Mouse (Mus musculus) erythroblast, embryonic 14.5 days (primary cell): ENCODE measurements at regions not wholly inside any gene's neighbourhood (a gene's known extent, or its start where the extent isn't known, plus 50 kb on each side); places are given as distances from the start of the nearest gene placed in this dataset.

Source experiments
- H3K27me3 ChIP-seq: 2 replicates; pipeline ENCODE4 v1.6.1; 2012; ENCODE audit warnings: inconsistent platforms; ENCODE audit not compliant: control insufficient read depth
- H3K36me3 ChIP-seq: 2 replicates; pipeline ENCODE4 v1.6.1; 2012; ENCODE audit warnings: mild to moderate bottlenecking, inconsistent platforms; ENCODE audit not compliant: control insufficient read depth
- H3K4me1 ChIP-seq: 2 replicates; pipeline ENCODE4 v1.6.1; 2012; ENCODE audit warnings: inconsistent platforms; ENCODE audit not compliant: control insufficient read depth
- H3K4me3 ChIP-seq: replicated peaks from 2 replicates; pipeline ENCODE3; 2012; ENCODE audit warnings: moderate library complexity, mild to moderate bottlenecking, inconsistent platforms
- H3K9me3 ChIP-seq: 2 replicates; pipeline ENCODE4 v1.6.1; 2012; ENCODE audit warnings: low read length, inconsistent platforms, mixed read lengths; ENCODE audit not compliant: control insufficient read depth
- GATA1 ChIP-seq: IDR thresholded peaks from 2 replicates; pipeline ENCODE4 v1.6.1; 2012; ENCODE audit warnings: low read length, inconsistent platforms, mixed read lengths
- TAL1 ChIP-seq: IDR thresholded peaks from 3 replicates; pipeline ENCODE4 v1.6.1; 2012; ENCODE audit warnings: low read length, inconsistent platforms, mixed read lengths

GRCm38 (mm10) chr3:130935302-130935925, 174.9 kb upstream of the Lef1 start:
- peaks cover under 1% of the 10 kb centered on the region; the same call in 1 of the 2 replicates for H3K9me3 ChIP-seq
- H3K4me1 ChIP-seq, result no peaks in the 10 kb centered on the region
- TF ChIP-seq TAL1 (no peak), GATA1 (no peak)
- no peak overlapping the region for H3K4me3 ChIP-seq
- no peaks in the 10 kb centered on the region for H3K36me3 ChIP-seq
- no peaks in the 10 kb centered on the region for H3K27me3 ChIP-seq

DNA sequence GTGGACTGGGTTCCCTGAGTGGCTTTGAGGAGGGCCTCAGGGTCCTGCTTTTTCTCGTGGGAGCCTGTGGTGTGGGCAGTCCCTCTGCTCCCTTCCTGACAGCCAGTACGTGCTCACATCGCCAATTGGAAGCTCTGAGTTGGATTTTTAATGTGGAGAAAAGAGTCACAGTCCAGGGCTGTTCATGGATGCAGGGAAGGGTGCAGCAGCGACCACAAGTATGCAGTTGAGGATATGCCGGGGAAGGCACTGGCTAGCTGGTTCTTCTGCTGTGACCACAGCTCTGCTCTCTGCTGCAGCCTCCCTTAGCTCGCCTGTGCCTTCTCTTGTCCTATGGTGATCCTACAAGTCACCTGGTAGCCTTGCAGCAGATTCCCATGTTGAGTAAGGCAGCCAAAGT, 177.5 kb upstream of the Lef1 start:
- no peaks in the 10 kb centered on the region for H3K27me3 ChIP-seq
- H3K9me3 ChIP-seq, result peaks cover 13% of the 10 kb centered on the region; the same call in 1 of the 2 replicates

GRCm38 (mm10) chr3:130932226-130932625, 178.0 kb upstream of the Lef1 start:
- Histone ChIP-seq H3K4me3 (no peak overlapping the region), H3K9me3 (peaks cover 13% of the 10 kb centered on the region; the same call in 1 of the 2 replicates), H3K4me1 (no peaks in the 10 kb centered on the region), H3K27me3 (no peaks in the 10 kb centered on the region), H3K36me3 (no peaks in the 10 kb centered on the region)
- TF ChIP-seq TAL1, result no peak
- TF ChIP-seq GATA1, result no peak

More for the DNA sequence above, 177.5 kb upstream of the Lef1 start:
- Histone ChIP-seq H3K4me1 (no peaks in the 10 kb centered on the region), H3K4me3 (no peak overlapping the region), H3K36me3 (no peaks in the 10 kb centered on the region)
- TF ChIP-seq GATA1, result no peak
- no peak for TF ChIP-seq TAL1

DNA sequence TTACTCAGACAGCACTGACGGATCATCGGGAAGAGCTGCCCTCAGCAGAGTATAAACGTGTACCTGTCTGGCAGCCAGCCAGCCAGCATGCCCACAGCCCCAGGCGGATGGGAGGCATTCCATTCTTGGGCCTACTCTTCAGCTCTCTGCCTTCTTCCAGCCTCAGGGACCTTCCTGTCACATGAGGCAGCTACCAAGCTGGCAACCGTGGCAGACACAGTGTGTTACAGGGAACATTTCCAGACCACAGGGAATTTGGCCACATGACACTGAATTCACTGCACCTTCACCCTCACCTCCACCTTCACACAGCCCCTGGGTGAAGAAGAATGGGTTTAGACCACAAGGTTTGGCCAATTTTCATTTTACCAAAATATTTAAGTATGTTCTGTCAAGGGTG, 185.3 kb upstream of the Lef1 start:
- no peak overlapping the region for H3K4me3 ChIP-seq
- no peak for TF ChIP-seq TAL1
- TF ChIP-seq GATA1, result no peak
- peaks cover 2% of the 10 kb centered on the region; the same call in 1 of the 2 replicates for H3K27me3 ChIP-seq
- H3K4me1 ChIP-seq, result no peaks in the 10 kb centered on the region
- H3K36me3 ChIP-seq, result no peaks in the 10 kb centered on the region
- H3K9me3 ChIP-seq, result peaks cover 17% of the 10 kb centered on the region; the same call in 1 of the 2 replicates

GRCm38 (mm10) chr3:130923615-130923958, 186.7 kb upstream of the Lef1 start:
- Histone ChIP-seq H3K27me3 (peaks cover 2% of the 10 kb centered on the region; the same call in 1 of the 2 replicates), H3K4me3 (no peak overlapping the region), H3K36me3 (no peaks in the 10 kb centered on the region), H3K4me1 (no peaks in the 10 kb centered on the region), H3K9me3 (peaks cover 8% of the 10 kb centered on the region; the same call in 1 of the 2 replicates)
- TF ChIP-seq TAL1 (no peak), GATA1 (no peak)

DNA sequence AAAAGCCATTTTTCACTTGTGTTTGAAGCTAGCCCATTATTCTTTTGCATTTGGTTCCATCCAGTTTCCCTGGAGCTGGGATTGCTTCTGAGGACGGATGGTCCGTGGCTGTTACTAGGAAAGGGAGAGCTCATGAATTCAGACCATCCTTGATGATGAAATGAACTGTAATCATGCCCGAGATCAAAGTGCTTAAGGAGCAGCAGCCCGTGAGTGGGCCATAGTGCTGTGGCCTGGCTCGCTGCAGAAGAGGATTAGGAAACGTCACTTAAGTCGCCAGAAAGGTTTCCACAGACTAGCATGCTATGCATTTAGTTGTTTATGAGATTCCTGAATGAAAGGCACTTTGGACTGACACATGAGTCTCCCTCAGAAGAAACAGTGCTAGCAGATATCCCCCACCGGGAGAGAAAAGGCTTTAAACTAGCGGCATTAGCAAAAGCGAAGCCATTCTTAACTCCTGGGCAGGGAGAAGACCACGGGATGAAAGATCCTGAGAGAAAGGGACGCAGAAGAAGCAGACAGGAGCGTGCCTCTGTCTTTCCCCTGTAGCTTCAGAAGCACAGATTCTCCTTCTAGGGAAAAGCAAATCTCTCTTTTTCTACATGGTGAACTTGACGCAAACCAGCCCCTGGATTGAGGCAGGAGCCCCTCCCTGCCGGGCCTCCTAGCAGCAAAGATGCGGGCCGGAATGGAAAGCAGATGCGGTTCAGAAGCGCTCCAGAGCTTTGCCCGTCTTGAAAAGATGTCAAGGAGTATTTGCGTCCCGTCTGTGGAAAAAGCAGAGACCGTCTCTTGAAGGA, 187.3 kb upstream of the Lef1 start:
- no peaks in the 10 kb centered on the region for H3K4me1 ChIP-seq
- no peak overlapping the region for H3K4me3 ChIP-seq
- H3K9me3 ChIP-seq, result peaks cover 8% of the 10 kb centered on the region; the same call in 1 of the 2 replicates
- H3K36me3 ChIP-seq, result no peaks in the 10 kb centered on the region
- peaks cover 2% of the 10 kb centered on the region; the same call in 1 of the 2 replicates for H3K27me3 ChIP-seq
- TF ChIP-seq GATA1 (no peak), TAL1 (no peak)

GRCm38 (mm10) chr3:130921621-130922245, 188.5 kb upstream of the Lef1 start:
- no peak overlapping the region for H3K4me3 ChIP-seq
- peaks cover 13% of the 10 kb centered on the region for H3K9me3 ChIP-seq
- TF ChIP-seq GATA1, result no peak
- no peak for TF ChIP-seq TAL1
- no peaks in the 10 kb centered on the region for H3K36me3 ChIP-seq
- no peaks in the 10 kb centered on the region for H3K4me1 ChIP-seq
- peaks cover 2% of the 10 kb centered on the region; the same call in 1 of the 2 replicates for H3K27me3 ChIP-seq

- no peaks in the 10 kb centered on the region for H3K36me3 ChIP-seq
- TF ChIP-seq TAL1, result no peak
- peaks cover 8% of the 10 kb centered on the region for H3K9me3 ChIP-seq
Observed at GRCm38 (mm10) chr3:130913812-130914211, 183.6 kb upstream of the Rpl34 start.

GRCm38 (mm10) chr3:130905101-130905500, 174.9 kb upstream of the Rpl34 start:
- no peak for TF ChIP-seq GATA1
- no peak for TF ChIP-seq TAL1
- Histone ChIP-seq H3K27me3 (no peaks in the 10 kb centered on the region), H3K9me3 (no peaks in the 10 kb centered on the region; the same call in 1 of the 2 replicates), H3K4me3 (no peak overlapping the region), H3K36me3 (no peaks in the 10 kb centered on the region), H3K4me1 (no peaks in the 10 kb centered on the region)

More at GRCm38 (mm10) chr3:130913812-130914211, 183.6 kb upstream of the Rpl34 start:
- Histone ChIP-seq H3K4me1 (no peaks in the 10 kb centered on the region), H3K27me3 (no peaks in the 10 kb centered on the region), H3K4me3 (no peak overlapping the region)
